Mouse (Mus musculus) E14TG2a.4 (cell line): ENCODE data around the gene Thada.

ENCODE experiments used
- CTCF ChIP-seq: conservative IDR thresholded peaks from 2 replicates; pipeline ENCODE4 v1.5.1; 2014; ENCODE audit warnings: low read length
- NANOG ChIP-seq: IDR thresholded peaks from 2 replicates; pipeline ENCODE4 v1.6.1; 2014; ENCODE audit warnings: borderline replicate concordance, low read length, mixed read lengths
- POU5F1 ChIP-seq: IDR thresholded peaks from 2 replicates; pipeline ENCODE4 v1.6.1; 2014; ENCODE audit warnings: low read length, borderline replicate concordance

DNA sequence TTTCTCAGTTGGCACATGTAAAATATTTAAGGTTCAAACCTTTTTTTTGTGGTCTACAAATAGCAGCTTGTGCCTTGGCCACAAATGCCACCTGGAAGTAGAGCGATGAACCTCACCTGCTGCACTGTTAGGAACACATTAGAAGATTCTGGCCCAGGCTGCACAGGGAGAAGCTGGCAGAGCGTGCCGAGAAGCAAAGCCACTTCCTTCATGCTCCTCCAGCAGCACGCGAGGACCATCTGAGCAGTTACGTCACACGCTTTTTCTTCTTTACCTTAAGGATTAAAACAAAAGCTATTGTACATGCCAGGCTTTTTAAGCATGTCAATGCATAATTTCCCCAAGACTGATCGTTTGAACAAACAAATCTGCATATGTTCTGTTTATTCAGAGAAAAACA is 43.1 kb downstream of the Thada start:
- TF ChIP-seq CTCF (no peak), POU5F1 (no peak), NANOG (no peak)
